Comparison of ENCODE assay signal across 16 mouse cellular contexts in genomic region chr10:94461871-94462270, GRCm38 (mm10).
DNase-seq lines count a peak whose midpoint lies in the region; ATAC-seq and TF ChIP-seq lines count a peak whose summit lies in the region.
"Had no signal": no experiment of that assay in that cellular context is flagged by ENCODE, and none has a peak within 500 bp of the region (broad histone marks: within the 10 kb centered on the region; RNA-seq: fewer than 3 reads in every experiment).

No protein-coding gene starts in this region.

- no peak overlapping the region for H3K4me2 ChIP-seq in heart, postnatal 0 days (ENCODE audit: low read depth, low read length)
- H3K4me2 ChIP-seq in liver, embryonic 11.5 days, result no peak overlapping the region
- H3K4me2 ChIP-seq: embryonic facial prominence, embryonic 12.5 days; forebrain, embryonic 15.5 days had no signal

- H3K36me3 ChIP-seq in heart, postnatal 0 days (replicated peaks; ENCODE audit: control insufficient read depth, insufficient read depth, low read length), result no peaks in the 10 kb centered on the region
- no peaks in the 10 kb centered on the region for H3K36me3 ChIP-seq in liver, adult 2 months (ENCODE audit: control insufficient read depth, insufficient read depth, low read length)
- no peaks in the 10 kb centered on the region for H3K36me3 ChIP-seq in liver, embryonic 11.5 days (ENCODE audit: control insufficient read depth, insufficient read depth, low read length)
- H3K36me3 ChIP-seq: embryonic facial prominence, embryonic 12.5 days; forebrain, embryonic 15.5 days had no signal

- H3K4me1 ChIP-seq in heart, postnatal 0 days (ENCODE audit: control insufficient read depth, insufficient read depth), result peaks cover 39% of the 10 kb centered on the region
- H3K4me1 ChIP-seq in liver, adult 2 months (ENCODE audit: control insufficient read depth, insufficient read depth, low read length), result peaks cover 2% of the 10 kb centered on the region
- no peaks in the 10 kb centered on the region for H3K4me1 ChIP-seq in liver, embryonic 11.5 days (replicated peaks; ENCODE audit: control insufficient read depth, insufficient read depth, low read length)
- H3K4me1 ChIP-seq: forebrain, embryonic 15.5 days had no signal

- H3K9me3 ChIP-seq in heart, postnatal 0 days (replicated peaks; ENCODE audit: control insufficient read depth, low read length), result no peaks in the 10 kb centered on the region
- H3K9me3 ChIP-seq in liver, embryonic 11.5 days (ENCODE audit: control insufficient read depth, low read length), result no peaks in the 10 kb centered on the region
- H3K9me3 ChIP-seq: embryonic facial prominence, embryonic 12.5 days; forebrain, embryonic 15.5 days had no signal

- no peak overlapping the region for H3K4me3 ChIP-seq in heart, postnatal 0 days (ENCODE audit: low read depth, low read length)
- no peak overlapping the region for H3K4me3 ChIP-seq in liver, adult 2 months (ENCODE audit: insufficient read depth, low read depth, low read length)
- H3K4me3 ChIP-seq in liver, embryonic 11.5 days (ENCODE audit: low read depth, low read length), result no peak overlapping the region
- H3K4me3 ChIP-seq: embryonic facial prominence, embryonic 12.5 days; forebrain, embryonic 15.5 days; left cerebral cortex, adult 2 months had no signal

- no peak for DNase-seq in heart, postnatal 0 days (ENCODE audit: low spot score)
- no peak for DNase-seq in heart, postnatal 10 days
- DNase-seq in liver, adult 2 months (ENCODE audit: extremely low read depth, low read depth, low spot score), result no peak
- no peak for DNase-seq in liver, embryonic 11.5 days (ENCODE audit: low spot score)
- peak; percentile 3 for DNase-seq in ES-CJ7 (ENCODE audit: low read depth, low spot score)
- peak; percentile 22 for DNase-seq in ZHBTc4 (ENCODE audit: low read depth, low spot score)
- DNase-seq: adrenal gland, adult 8-10 months; cerebellum, adult 11 months; gastrocnemius, postnatal 36 days; layer of hippocampus, adult 9-11 months; left cerebral cortex, postnatal 4 days; right cerebral cortex, postnatal 25 days had no signal

- no peaks in the 10 kb centered on the region for H3K79me2 ChIP-seq in liver, adult 2 months (ENCODE audit: control insufficient read depth, insufficient read depth, low read length)

- no peak for TF ChIP-seq POLR2A in liver, adult 2 months (IDR thresholded peaks at IDR 0.05; ENCODE audit: extremely low read depth, insufficient read depth, low read length)

- intact Hi-C loops in heart, postnatal 10 days (cut with DNase I), result loop anchor here (2.0 to 5.0 kb wide), 2 partner anchors 53 to 55 kb away; no protein-coding TSS in a partner anchor

- ATAC-seq in heart, postnatal 0 days (ENCODE audit: insufficient read depth, low read depth), result no peak
- no peak for ATAC-seq in liver, embryonic 11.5 days (replicated peaks; ENCODE audit: low FRiP score)
- no peak for ATAC-seq in erythroblast, adult 5-6 weeks (replicated peaks; ENCODE audit: low FRiP score, poor library complexity, severe bottlenecking)
- ATAC-seq: forebrain, embryonic 15.5 days had no signal

- no peaks in the 10 kb centered on the region for H3K27me3 ChIP-seq in heart, postnatal 0 days (ENCODE audit: control insufficient read depth, insufficient read depth, low read length)
- no peaks in the 10 kb centered on the region for H3K27me3 ChIP-seq in liver, adult 2 months (ENCODE audit: control insufficient read depth, insufficient read depth, low read length)
- 0 out of 2 replicates have a peak, but pooled peaks cover 2% of the 10 kb centered on the region for H3K27me3 ChIP-seq in liver, embryonic 11.5 days (replicated peaks; ENCODE audit: control insufficient read depth, insufficient read depth, low read length)
- H3K27me3 ChIP-seq: forebrain, embryonic 15.5 days had no signal

- no peak overlapping the region for H3K9ac ChIP-seq in heart, postnatal 0 days (replicated peaks; ENCODE audit: low read depth, low read length)
- H3K9ac ChIP-seq in liver, adult 2 months (ENCODE audit: low read depth, low read length), result no peak overlapping the region
- H3K9ac ChIP-seq in liver, embryonic 11.5 days (ENCODE audit: low read depth, low read length), result no peak overlapping the region
- H3K9ac ChIP-seq: embryonic facial prominence, embryonic 12.5 days; forebrain, embryonic 15.5 days had no signal

- peak overlapping the region; percentile 22; the same call in 1 of the 2 replicates for H3K27ac ChIP-seq in heart, postnatal 0 days (ENCODE audit: low read depth)
- peak overlapping the region; percentile 55; the same call in 1 of the 2 replicates for H3K27ac ChIP-seq in liver, adult 2 months (replicated peaks; ENCODE audit: insufficient read depth, low read depth, low read length)
- H3K27ac ChIP-seq in liver, embryonic 11.5 days (ENCODE audit: low read depth, low read length), result no peak overlapping the region
- H3K27ac ChIP-seq: embryonic facial prominence, embryonic 12.5 days; forebrain, embryonic 15.5 days; left cerebral cortex, adult 2 months had no signal

- no peak for TF ChIP-seq CTCF in heart, postnatal 0 days (IDR thresholded peaks at IDR 0.05; ENCODE audit: low read depth)
- no peak for TF ChIP-seq CTCF in liver, adult 2 months (IDR thresholded peaks at IDR 0.05; ENCODE audit: low read depth, low read length)

- WGBS in heart, postnatal 0 days, result 80% methylated on average over 8 of the region's 8 CpGs
- 81% methylated on average over 8 of the region's 8 CpGs for WGBS in liver, adult 2 months
- 75% methylated on average over 8 of the region's 8 CpGs for WGBS in liver, embryonic 11.5 days

- no peak for TF ChIP-seq EP300 in heart, postnatal 0 days (IDR thresholded peaks at IDR 0.05; ENCODE audit: low read depth)

Comparison
In these comparisons a context has a peak if more than half of its experiments do, and no peak if none do; other contexts are left out.
1. DNase-seq: peak in ES-CJ7 (single experiment) and ZHBTc4 (single experiment); none in heart, postnatal 0 days (single experiment), heart, postnatal 10 days (0 of 2), liver, adult 2 months (single experiment) and liver, embryonic 11.5 days (single experiment).